Mouse (Mus musculus): ENCODE measurements around the gene Olfr1512. TPM values are rescaled to one million over a fixed set of nuclear protein-coding genes. Genes with fewer than 3 reads are reported as not detected.

The Olfr1512 gene
- total RNA-seq, 2 experiments from 2014 or later = not detected

Other genes with a start within 250 kb of the Olfr1512 start
- 10 to 100 TPM; 13.0 to 14.2 TPM for gene Supt16, start 181.8 kb downstream of the Olfr1512 start, total RNA-seq (2021)
- gene Chd8, start 121.4 kb downstream of the Olfr1512 start, total RNA-seq (2021) = 10 to 100 TPM; 26.9 to 29.6 TPM
- gene Tox4, start 100.0 kb downstream of the Olfr1512 start, total RNA-seq (2021) = 10 to 100 TPM; 48.6 to 51.3 TPM
- gene Rab2b, start 99.6 kb downstream of the Olfr1512 start, total RNA-seq (2021) = 1 to 10 TPM; 2.3 TPM
- gene Mettl3, start 74.0 kb downstream of the Olfr1512 start, total RNA-seq (2021) = 10 to 100 TPM; 16.6 to 17.1 TPM
- gene Sall2, start 50.4 kb downstream of the Olfr1512 start, total RNA-seq (2021) = under 1 TPM; 0.39 to 0.57 TPM
- not detected for gene Olfr1513, start 22.8 kb downstream of the Olfr1512 start, total RNA-seq (2021)
- not detected for gene Olfr1511, start 18.2 kb upstream of the Olfr1512 start, total RNA-seq (2021)
- gene Olfr1510, start 35.2 kb upstream of the Olfr1512 start, total RNA-seq (2021) = not detected
- not detected for gene Olfr1509, start 63.8 kb upstream of the Olfr1512 start, total RNA-seq (2021)
- gene Olfr1508, start 88.3 kb upstream of the Olfr1512 start, total RNA-seq (2021) = not detected
- not detected for gene Olfr1507, start 116.6 kb upstream of the Olfr1512 start, total RNA-seq (2021)